Mouse (Mus musculus): ENCODE data around the gene Ipmk. TPM values are rescaled to one million over a fixed set of nuclear protein-coding genes. Genes with fewer than 3 reads are reported as not detected.

The Ipmk gene
- polyA plus RNA-seq, 1 experiment, result 9.8 TPM

DNA sequence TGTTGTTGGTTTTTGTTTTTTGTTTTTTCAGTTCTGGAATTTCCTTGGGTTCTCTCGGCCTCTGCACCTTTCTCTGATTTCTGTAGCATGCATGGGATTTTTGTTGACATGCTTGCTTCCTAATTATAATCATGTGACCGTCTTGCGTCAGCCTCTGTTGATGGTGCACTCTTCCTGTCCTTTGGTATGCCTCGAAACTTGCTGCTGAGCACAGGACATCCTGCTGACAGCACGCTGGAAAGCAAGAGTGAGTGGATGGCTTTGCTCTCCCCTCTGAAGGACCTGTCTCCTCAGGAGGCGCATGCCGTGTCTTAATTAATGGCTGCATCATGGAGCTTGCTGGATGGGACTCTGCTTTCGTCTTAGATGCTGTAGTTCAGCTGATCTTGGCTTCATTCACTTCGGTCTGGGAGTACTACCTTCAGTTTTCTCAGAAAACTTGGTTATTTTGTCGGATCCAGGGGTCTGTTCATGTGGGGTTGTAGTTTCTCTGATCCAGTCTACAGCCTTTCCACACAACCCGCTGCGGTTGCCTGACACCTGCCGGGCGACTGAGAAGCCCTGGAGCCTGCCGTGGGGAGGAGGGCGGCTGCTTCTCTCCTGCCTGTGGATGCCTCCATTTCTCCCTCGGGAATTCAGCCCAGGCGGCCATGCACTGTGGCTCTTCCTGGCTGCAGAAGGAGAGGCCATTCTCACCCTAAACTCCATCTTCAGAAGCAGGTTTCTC is 14.4 kb downstream of the Ipmk start:
- no peak for DNase-seq
- TF ChIP-seq CTCF (IDR thresholded peaks at IDR 0.05; ENCODE audit: borderline replicate concordance, control insufficient read depth, extremely low read depth, insufficient read depth, low read length, poor library complexity), result no peak
- TF ChIP-seq POLR2A (IDR thresholded peaks at IDR 0.05; ENCODE audit: control insufficient read depth, extremely low read depth, insufficient read depth, low read length, poor library complexity), result no peak
- Histone ChIP-seq H3K4me1 (replicated peaks; ENCODE audit: control insufficient read depth, insufficient read depth, low read length) (peaks cover 9% of the 10 kb centered on the region), H3K4me3 (ENCODE audit: control insufficient read depth, insufficient read depth, low read length) (no peak overlapping the region), H3K27me3 (ENCODE audit: control insufficient read depth, insufficient read depth, low read length) (no peaks in the 10 kb centered on the region), H3K27ac (ENCODE audit: control insufficient read depth, insufficient read depth, low read length) (0 out of 2 replicates have a peak overlapping the region, but pooled peaks have one; percentile 26), H3K36me3 (ENCODE audit: control insufficient read depth, insufficient read depth, low read length) (0 out of 2 replicates have a peak, but pooled peaks cover 5% of the 10 kb centered on the region)
- 69% methylated on average over 18 of the region's 18 CpGs for WGBS

DNA sequence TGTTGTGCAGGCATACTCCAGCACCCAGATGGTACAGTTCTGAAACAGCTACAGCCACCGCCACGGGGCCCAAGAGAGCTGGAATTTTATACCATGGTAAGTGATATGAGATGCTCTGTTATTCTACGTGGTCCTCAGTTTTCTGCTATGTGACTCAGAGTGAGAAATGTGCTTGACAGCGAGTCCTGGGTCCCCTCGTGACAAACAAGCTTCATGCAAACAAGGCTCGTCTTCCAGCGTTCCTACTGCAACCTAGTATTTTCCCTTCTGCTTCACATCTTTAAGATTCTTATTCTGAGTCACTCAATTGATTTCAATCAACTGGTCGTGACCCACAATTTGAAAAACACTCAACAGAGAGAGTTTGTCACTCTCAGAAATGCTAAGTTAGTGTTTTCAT is 15.9 kb downstream of the Ipmk start:
- TF ChIP-seq CTCF (IDR thresholded peaks at IDR 0.05; ENCODE audit: borderline replicate concordance, control insufficient read depth, extremely low read depth, insufficient read depth, low read length, poor library complexity) (no peak), POLR2A (IDR thresholded peaks at IDR 0.05; ENCODE audit: control insufficient read depth, extremely low read depth, insufficient read depth, low read length, poor library complexity) (no peak)
- Histone ChIP-seq H3K36me3 (ENCODE audit: control insufficient read depth, insufficient read depth, low read length) (0 out of 2 replicates have a peak, but pooled peaks cover 5% of the 10 kb centered on the region), H3K4me1 (replicated peaks; ENCODE audit: control insufficient read depth, insufficient read depth, low read length) (peaks cover 9% of the 10 kb centered on the region), H3K27me3 (ENCODE audit: control insufficient read depth, insufficient read depth, low read length) (no peaks in the 10 kb centered on the region), H3K27ac (ENCODE audit: control insufficient read depth, insufficient read depth, low read length) (no peak overlapping the region), H3K4me3 (ENCODE audit: control insufficient read depth, insufficient read depth, low read length) (no peak overlapping the region)
- 96% methylated on average over 8 of the region's 8 CpGs for WGBS
- no peak for DNase-seq

DNA sequence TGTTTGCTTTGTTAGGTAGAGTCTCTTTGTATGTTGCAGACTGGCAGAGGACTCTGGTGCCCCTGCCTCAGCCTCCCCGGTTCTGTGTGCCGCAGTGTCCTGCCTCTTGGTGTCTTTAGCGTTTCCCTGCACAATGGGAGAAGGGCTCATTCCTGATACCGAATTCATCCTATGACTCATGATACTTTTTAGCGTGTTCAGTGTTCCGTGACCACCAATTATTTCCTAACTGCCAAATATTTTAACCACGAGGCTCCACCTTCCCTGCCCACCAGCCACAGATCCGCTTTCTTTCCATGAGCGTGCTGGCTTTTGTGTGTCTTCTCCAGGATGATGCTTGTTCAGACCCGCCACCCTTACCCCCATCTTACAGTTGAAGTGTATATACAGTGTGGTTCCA is 16.3 kb downstream of the Ipmk start:
- Histone ChIP-seq H3K27me3 (ENCODE audit: control insufficient read depth, insufficient read depth, low read length) (no peaks in the 10 kb centered on the region), H3K36me3 (ENCODE audit: control insufficient read depth, insufficient read depth, low read length) (0 out of 2 replicates have a peak, but pooled peaks cover 5% of the 10 kb centered on the region), H3K4me3 (ENCODE audit: control insufficient read depth, insufficient read depth, low read length) (no peak overlapping the region), H3K27ac (ENCODE audit: control insufficient read depth, insufficient read depth, low read length) (no peak overlapping the region), H3K4me1 (replicated peaks; ENCODE audit: control insufficient read depth, insufficient read depth, low read length) (peaks cover 9% of the 10 kb centered on the region)
- no peak for DNase-seq
- 93% methylated on average over 10 of the region's 10 CpGs for WGBS
- no peak for TF ChIP-seq CTCF (IDR thresholded peaks at IDR 0.05; ENCODE audit: borderline replicate concordance, control insufficient read depth, extremely low read depth, insufficient read depth, low read length, poor library complexity)
- TF ChIP-seq POLR2A (IDR thresholded peaks at IDR 0.05; ENCODE audit: control insufficient read depth, extremely low read depth, insufficient read depth, low read length, poor library complexity), result no peak

DNA sequence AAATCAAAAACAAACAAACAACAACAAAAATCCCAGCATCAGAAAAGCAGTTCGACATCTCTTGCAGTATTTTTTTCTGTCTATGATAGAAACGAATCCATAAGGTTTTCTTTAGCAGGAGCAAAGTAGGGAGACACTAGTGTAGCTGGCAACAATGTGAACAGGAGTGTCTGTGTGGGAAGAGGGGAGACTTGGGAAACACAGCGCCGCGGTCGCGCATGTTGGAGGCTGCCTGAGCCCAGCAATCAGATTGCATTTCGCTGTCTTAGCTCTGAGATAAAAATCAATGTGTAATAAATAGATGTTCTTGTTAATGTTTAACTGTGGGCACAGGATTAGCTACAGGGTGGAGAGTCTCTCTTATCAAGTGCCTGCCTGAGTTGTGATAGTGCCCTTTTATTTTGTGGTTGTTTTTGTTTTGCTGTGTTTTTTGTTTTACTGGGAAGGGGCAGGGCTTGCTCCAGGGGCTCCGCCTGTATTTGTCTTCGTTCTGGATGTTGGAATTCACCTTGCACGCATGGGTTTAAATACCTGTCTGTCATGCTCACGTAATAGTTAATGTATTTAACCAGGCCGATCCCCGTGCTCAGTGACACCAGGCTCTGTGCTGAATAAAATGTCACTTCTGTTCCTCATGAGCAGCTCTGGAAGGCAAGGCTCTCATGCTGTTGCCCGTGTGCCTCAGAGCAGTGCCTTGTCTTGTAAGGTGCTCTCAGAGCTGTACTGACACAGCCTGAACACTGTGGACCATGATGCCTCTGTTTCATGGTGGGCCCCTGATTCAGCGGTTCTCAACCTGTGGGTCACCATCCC is 20.8 kb downstream of the Ipmk start:
- no peaks in the 10 kb centered on the region for H3K27me3 ChIP-seq (ENCODE audit: control insufficient read depth, insufficient read depth, low read length)
- TF ChIP-seq POLR2A (IDR thresholded peaks at IDR 0.05; ENCODE audit: control insufficient read depth, extremely low read depth, insufficient read depth, low read length, poor library complexity) (no peak), CTCF (IDR thresholded peaks at IDR 0.05; ENCODE audit: borderline replicate concordance, control insufficient read depth, extremely low read depth, insufficient read depth, low read length, poor library complexity) (no peak)
- H3K4me3 ChIP-seq (ENCODE audit: control insufficient read depth, insufficient read depth, low read length), result no peak overlapping the region
- WGBS, result 95% methylated on average over 16 of the region's 16 CpGs
- H3K27ac ChIP-seq (ENCODE audit: control insufficient read depth, insufficient read depth, low read length), result no peak overlapping the region
- 0 out of 2 replicates have a peak, but pooled peaks cover 5% of the 10 kb centered on the region for H3K36me3 ChIP-seq (ENCODE audit: control insufficient read depth, insufficient read depth, low read length)
- H3K4me1 ChIP-seq (replicated peaks; ENCODE audit: control insufficient read depth, insufficient read depth, low read length), result no peaks in the 10 kb centered on the region
- no peak for DNase-seq

DNA sequence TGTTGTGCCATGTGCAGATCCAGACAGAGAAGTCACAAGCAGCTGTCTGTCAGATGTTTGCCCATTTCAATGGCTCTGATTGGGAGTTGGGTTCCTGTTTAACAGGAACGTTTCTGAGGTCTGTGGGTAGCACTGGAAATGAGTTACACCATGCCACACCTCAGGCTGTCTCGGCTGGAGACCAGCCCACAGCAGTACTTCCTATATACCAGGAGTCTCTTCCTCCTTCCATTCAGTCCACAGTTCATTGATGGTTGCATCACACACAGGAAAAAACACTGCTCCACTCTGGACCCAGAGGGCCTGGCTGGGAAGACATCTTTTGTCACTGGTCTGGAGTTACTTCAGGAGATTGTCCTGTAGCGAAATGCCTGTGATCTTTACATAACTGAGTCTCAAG is 21.9 kb downstream of the Ipmk start:
- H3K36me3 ChIP-seq (ENCODE audit: control insufficient read depth, insufficient read depth, low read length), result peaks cover 11% of the 10 kb centered on the region; the same call in 1 of the 2 replicates
- H3K4me3 ChIP-seq (ENCODE audit: control insufficient read depth, insufficient read depth, low read length), result no peak overlapping the region
- no peaks in the 10 kb centered on the region for H3K27me3 ChIP-seq (ENCODE audit: control insufficient read depth, insufficient read depth, low read length)
- DNase-seq, result no peak
- TF ChIP-seq POLR2A (IDR thresholded peaks at IDR 0.05; ENCODE audit: control insufficient read depth, extremely low read depth, insufficient read depth, low read length, poor library complexity) (no peak), CTCF (IDR thresholded peaks at IDR 0.05; ENCODE audit: borderline replicate concordance, control insufficient read depth, extremely low read depth, insufficient read depth, low read length, poor library complexity) (no peak)
- H3K27ac ChIP-seq (ENCODE audit: control insufficient read depth, insufficient read depth, low read length), result no peak overlapping the region
- H3K4me1 ChIP-seq (replicated peaks; ENCODE audit: control insufficient read depth, insufficient read depth, low read length), result no peaks in the 10 kb centered on the region
- WGBS, result 40% methylated on average over 3 of the region's 3 CpGs

DNA sequence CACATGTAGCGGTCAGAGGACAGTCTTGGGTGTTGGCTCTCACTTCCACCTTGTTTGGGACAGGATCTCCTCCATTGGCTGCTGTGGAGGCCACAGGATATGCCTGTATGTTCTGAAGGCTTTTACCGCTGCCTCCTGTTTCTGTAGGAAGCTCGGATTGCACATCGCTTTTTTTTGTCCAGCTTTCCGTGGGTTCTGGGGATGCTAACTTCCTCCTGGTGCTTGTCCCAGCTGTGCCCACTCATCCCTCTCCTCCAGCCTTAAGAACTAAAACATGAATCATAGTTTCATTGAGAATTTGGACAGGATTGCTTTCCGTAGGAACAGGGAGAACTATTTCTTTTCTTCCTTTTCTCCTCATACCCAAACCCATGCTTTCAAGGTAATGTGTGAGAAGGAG is 24.3 kb downstream of the Ipmk start:
- Histone ChIP-seq H3K36me3 (ENCODE audit: control insufficient read depth, insufficient read depth, low read length) (peaks cover 8% of the 10 kb centered on the region; the same call in 1 of the 2 replicates), H3K27me3 (ENCODE audit: control insufficient read depth, insufficient read depth, low read length) (no peaks in the 10 kb centered on the region), H3K4me3 (ENCODE audit: control insufficient read depth, insufficient read depth, low read length) (no peak overlapping the region), H3K4me1 (replicated peaks; ENCODE audit: control insufficient read depth, insufficient read depth, low read length) (no peaks in the 10 kb centered on the region), H3K27ac (ENCODE audit: control insufficient read depth, insufficient read depth, low read length) (no peak overlapping the region)
- 95% methylated on average over 6 of the region's 6 CpGs for WGBS
- DNase-seq, result no peak
- TF ChIP-seq POLR2A (IDR thresholded peaks at IDR 0.05; ENCODE audit: control insufficient read depth, extremely low read depth, insufficient read depth, low read length, poor library complexity), result no peak
- TF ChIP-seq CTCF (IDR thresholded peaks at IDR 0.05; ENCODE audit: borderline replicate concordance, control insufficient read depth, extremely low read depth, insufficient read depth, low read length, poor library complexity), result no peak
